Mouse (Mus musculus) lung, embryonic 14.5 days (tissue): ENCODE results near the gene Cryzl2. TPM values are rescaled to one million over a fixed set of nuclear protein-coding genes. Genes with fewer than 3 reads are reported as not detected.

ENCODE experiments used
- ATAC-seq: fragments of 200-750 bp; cut with Nextera tagmentation; 2 replicates; pipeline ENCODE4 v1.8.0; 2017; ENCODE audit warnings: mild to moderate bottlenecking, moderate TSS enrichment, moderate library complexity; ENCODE audit not compliant: insufficient read depth
- DNase-seq: peaks from one replicate; pipeline ENCODE4 v3.0.0-alpha.2; 2015
- H3K27ac ChIP-seq: fragments of 300-500 bp; sonication (generic); 2 replicates; pipeline ENCODE4 v1.5.1; 2014; ENCODE audit warnings: low read depth, mild to moderate bottlenecking, moderate library complexity
- H3K27me3 ChIP-seq: fragments of 300-500 bp; sonication (generic); 2 replicates; pipeline ENCODE4 v1.6.1; 2014; ENCODE audit warnings: low read length, control low read depth; ENCODE audit not compliant: insufficient read depth
- H3K36me3 ChIP-seq: fragments of 300-500 bp; sonication (generic); 2 replicates; pipeline ENCODE4 v1.6.1; 2014; ENCODE audit warnings: control low read depth; ENCODE audit not compliant: insufficient read depth
- H3K4me1 ChIP-seq: fragments of 300-500 bp; sonication (generic); 2 replicates; pipeline ENCODE4 v1.6.1; 2014; ENCODE audit warnings: antibody characterized with exemption, control low read depth; ENCODE audit not compliant: insufficient read depth
- H3K4me2 ChIP-seq: fragments of 300-500 bp; sonication (generic); 2 replicates; pipeline ENCODE4 v1.6.1; 2014; ENCODE audit warnings: mild to moderate bottlenecking
- H3K4me3 ChIP-seq: fragments of 300-500 bp; sonication (generic); 2 replicates; pipeline ENCODE4 v1.5.1; 2014; ENCODE audit warnings: low read depth, low read length
- H3K9ac ChIP-seq: fragments of 300-500 bp; sonication (generic); 2 replicates; pipeline ENCODE4 v1.6.1; 2014
- H3K9me3 ChIP-seq: fragments of 300-500 bp; sonication (generic); 2 replicates; pipeline ENCODE4 v1.6.1; 2016; ENCODE audit warnings: low read depth, low read length, control low read depth
- CTCF ChIP-seq: IDR thresholded peaks from 2 replicates; pipeline ENCODE4 v1.5.1; 2016; ENCODE audit warnings: antibody characterized with exemption, low read depth
- WGBS: fragments of 180-500 bp; shearing (Covaris S2); extraction: QIAGEN DNeasy Blood & Tissue Kit; methylation state at CpG from one replicate; pipeline ENCODE4 v1.1.7; 2014; 5-methylcytosine and 5-hydroxymethylcytosine counted together
- polyA plus RNA-seq: library from polyadenylated mRNA; unstranded; fragments of >200 nt; fragmentation: Nextera tagmentation; extraction: Ambion mirVana; gene quantifications from 2 replicates; pipeline ENCODE4 v1.2.1, GENCODE M21; 2014

Gene Cryzl2
- polyA plus RNA-seq, 1 experiment from 2014 or later = 10.8 TPM

GRCm38 (mm10) chr1:157470761-157471386 lies 12.5 kb downstream of the Cryzl2 start:
- Histone ChIP-seq H3K4me1 (no peaks in the 10 kb centered on the region), H3K36me3 (no peaks in the 10 kb centered on the region), H3K27ac (no peak overlapping the region), H3K4me2 (no peak overlapping the region), H3K27me3 (no peaks in the 10 kb centered on the region), H3K9me3 (no peaks in the 10 kb centered on the region), H3K4me3 (no peak overlapping the region), H3K9ac (no peak overlapping the region)
- ATAC-seq (no peak), DNase-seq (no peak)
- 87% methylated on average over 9 of the region's 9 CpGs for WGBS
- no peak for TF ChIP-seq CTCF

- Histone ChIP-seq H3K9me3 (no peaks in the 10 kb centered on the region), H3K4me1 (no peaks in the 10 kb centered on the region), H3K9ac (no peak overlapping the region), H3K36me3 (no peaks in the 10 kb centered on the region), H3K27me3 (no peaks in the 10 kb centered on the region), H3K4me3 (no peak overlapping the region), H3K4me2 (no peak overlapping the region), H3K27ac (no peak overlapping the region)
- no peak for ATAC-seq
- no peak for TF ChIP-seq CTCF
- WGBS = 79% methylated on average over 7 of the region's 7 CpGs
- DNase-seq = no peak
Measured at GRCm38 (mm10) chr1:157472716-157473115, 14.3 kb downstream of the Cryzl2 start.

GRCm38 (mm10) chr1:157474865-157475264 lies 16.5 kb downstream of the Cryzl2 start:
- Histone ChIP-seq H3K4me3 (no peak overlapping the region), H3K4me1 (no peaks in the 10 kb centered on the region), H3K9ac (no peak overlapping the region), H3K27ac (no peak overlapping the region), H3K9me3 (no peaks in the 10 kb centered on the region), H3K36me3 (no peaks in the 10 kb centered on the region), H3K4me2 (no peak overlapping the region), H3K27me3 (no peaks in the 10 kb centered on the region)
- no peak for TF ChIP-seq CTCF
- DNase-seq (peak; percentile 48), ATAC-seq (peak; percentile 69)
- 49% methylated on average over 8 of the region's 8 CpGs for WGBS

- no peak for ATAC-seq
Measured at GRCm38 (mm10) chr1:157476231-157476630, 17.9 kb downstream of the Cryzl2 start.

GRCm38 (mm10) chr1:157480090-157480489 lies 21.7 kb downstream of the Cryzl2 start:
- WGBS = 19% methylated on average over 9 of the region's 9 CpGs
- DNase-seq = peak; percentile 6
- H3K4me2 ChIP-seq = no peak overlapping the region
- no peak overlapping the region for H3K27ac ChIP-seq
- no peak for TF ChIP-seq CTCF
- no peak for ATAC-seq
- no peak overlapping the region for H3K9ac ChIP-seq
- H3K36me3 ChIP-seq = no peaks in the 10 kb centered on the region
- H3K4me1 ChIP-seq = no peaks in the 10 kb centered on the region
- no peak overlapping the region for H3K4me3 ChIP-seq
- H3K9me3 ChIP-seq = no peaks in the 10 kb centered on the region
- H3K27me3 ChIP-seq = no peaks in the 10 kb centered on the region

More at GRCm38 (mm10) chr1:157476231-157476630, 17.9 kb downstream of the Cryzl2 start:
- no peak overlapping the region for H3K27ac ChIP-seq
- TF ChIP-seq CTCF = no peak
- H3K4me2 ChIP-seq = no peak overlapping the region
- H3K4me3 ChIP-seq = no peak overlapping the region
- DNase-seq = no peak
- H3K4me1 ChIP-seq = no peaks in the 10 kb centered on the region
- no peak overlapping the region for H3K9ac ChIP-seq
- no peaks in the 10 kb centered on the region for H3K9me3 ChIP-seq
- H3K27me3 ChIP-seq = no peaks in the 10 kb centered on the region
- WGBS = 78% methylated on average over 2 of the region's 2 CpGs
- no peaks in the 10 kb centered on the region for H3K36me3 ChIP-seq

- Histone ChIP-seq H3K27me3 (no peaks in the 10 kb centered on the region), H3K4me3 (no peak overlapping the region), H3K4me2 (no peak overlapping the region), H3K9me3 (no peaks in the 10 kb centered on the region), H3K9ac (no peak overlapping the region), H3K4me1 (no peaks in the 10 kb centered on the region), H3K27ac (no peak overlapping the region), H3K36me3 (no peaks in the 10 kb centered on the region)
- no peak for TF ChIP-seq CTCF
- 46% methylated on average over 3 of the region's 3 CpGs for WGBS
- ATAC-seq (no peak), DNase-seq (no peak)
Measured at GRCm38 (mm10) chr1:157480901-157481300, 22.5 kb downstream of the Cryzl2 start.

GRCm38 (mm10) chr1:157481666-157482065 lies 23.3 kb downstream of the Cryzl2 start:
- Histone ChIP-seq H3K9me3 (no peaks in the 10 kb centered on the region), H3K4me3 (no peak overlapping the region), H3K36me3 (no peaks in the 10 kb centered on the region), H3K9ac (no peak overlapping the region), H3K4me1 (no peaks in the 10 kb centered on the region), H3K27ac (no peak overlapping the region), H3K4me2 (no peak overlapping the region), H3K27me3 (no peaks in the 10 kb centered on the region)
- ATAC-seq (no peak), DNase-seq (no peak)
- no peak for TF ChIP-seq CTCF
- 84% methylated on average over 6 of the region's 6 CpGs for WGBS
